Mouse (Mus musculus) stomach, embryonic 14.5 days (tissue): ENCODE measurements around the gene Isg20l2. TPM values are rescaled to one million over a fixed set of nuclear protein-coding genes. Genes with fewer than 3 reads are reported as not detected.
A peak's percentile ranks its signal among the peaks of the same experiment; 100 is the strongest.

Experiments used
- ATAC-seq: fragments of 200-750 bp; cut with Nextera tagmentation; 2 replicates; pipeline ENCODE4 v1.8.0; 2017; ENCODE audit warnings: low read depth, moderate TSS enrichment; ENCODE audit not compliant: insufficient number of reproducible peaks, insufficient read depth, low FRiP score
- H3K27ac ChIP-seq: fragments of 300-500 bp; sonication (generic); 2 replicates; pipeline ENCODE4 v1.5.1; 2014; ENCODE audit warnings: mild to moderate bottlenecking, low read length, moderate library complexity, mixed read lengths
- H3K27me3 ChIP-seq: fragments of 300-500 bp; sonication (generic); 2 replicates; pipeline ENCODE4 v1.6.1; 2014; ENCODE audit warnings: low read length, control low read depth, mixed read lengths; ENCODE audit not compliant: control insufficient read depth, insufficient read depth
- H3K36me3 ChIP-seq: fragments of 300-500 bp; sonication (generic); 2 replicates; pipeline ENCODE4 v1.6.1; 2014; ENCODE audit warnings: mild to moderate bottlenecking, control low read depth, low read length, moderate library complexity, mixed read lengths; ENCODE audit not compliant: control insufficient read depth, insufficient read depth
- H3K4me1 ChIP-seq: fragments of 300-500 bp; sonication (generic); 2 replicates; pipeline ENCODE4 v1.6.1; 2014; ENCODE audit warnings: low read length, control low read depth, mixed read lengths; ENCODE audit not compliant: control insufficient read depth, insufficient read depth
- H3K4me2 ChIP-seq: fragments of 300-500 bp; sonication (generic); replicated peaks from 2 replicates; pipeline ENCODE4 v1.6.1; 2014; ENCODE audit warnings: low read depth, low read length, control low read depth
- H3K4me3 ChIP-seq: fragments of 300-500 bp; sonication (generic); 2 replicates; pipeline ENCODE4 v1.5.1; 2014; ENCODE audit warnings: low read depth, low read length, control low read depth
- H3K9ac ChIP-seq: fragments of 300-500 bp; sonication (generic); replicated peaks from 2 replicates; pipeline ENCODE4 v1.6.1; 2014; ENCODE audit warnings: low read depth, mild to moderate bottlenecking, control low read depth, low read length, moderate library complexity, mixed read lengths
- H3K9me3 ChIP-seq: fragments of 300-500 bp; sonication (generic); 2 replicates; pipeline ENCODE4 v1.6.1; 2016; ENCODE audit warnings: low read depth, low read length, control low read depth; ENCODE audit not compliant: control insufficient read depth
- WGBS: fragments of 180-500 bp; shearing (Covaris S2); extraction: QIAGEN DNeasy Blood & Tissue Kit; methylation state at CpG from one replicate; pipeline ENCODE4 v1.1.7; 2014; 5-methylcytosine and 5-hydroxymethylcytosine counted together
- polyA plus RNA-seq: library from polyadenylated mRNA; unstranded; fragments of >200 nt; fragmentation: Nextera tagmentation; extraction: Ambion mirVana; gene quantifications from 2 replicates; pipeline ENCODE4 v1.2.1, GENCODE M21; 2014

Isg20l2 gene
- polyA plus RNA-seq, 1 experiment from 2014 or later, result 35.4 TPM

DNA sequence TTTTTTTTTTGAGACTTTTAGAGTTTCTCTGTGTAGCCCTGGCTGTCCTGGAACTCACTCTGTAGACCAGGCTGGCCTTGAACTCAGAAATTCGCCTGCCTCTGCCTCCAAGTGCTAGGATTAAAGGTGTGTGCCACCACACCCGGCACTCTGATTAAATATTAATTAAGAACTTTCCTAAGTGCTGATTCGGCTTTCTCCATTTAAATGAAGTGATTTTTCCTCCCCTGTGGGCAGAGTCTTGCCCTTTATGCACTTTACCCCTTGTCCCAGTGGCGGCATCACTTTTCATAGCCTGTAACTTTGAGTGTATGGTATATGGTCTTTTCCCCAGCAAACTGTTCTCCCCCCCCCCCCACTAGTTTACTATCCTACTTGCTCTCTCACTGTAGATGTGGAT, 5.1 kb downstream of the Isg20l2 start:
- no peak overlapping the region for H3K27ac ChIP-seq
- H3K36me3 ChIP-seq, result peaks cover 59% of the 10 kb centered on the region
- H3K27me3 ChIP-seq, result no peaks in the 10 kb centered on the region
- H3K9ac ChIP-seq, result no peak overlapping the region
- WGBS, result 78% methylated on average over 4 of the region's 4 CpGs
- peaks cover 15% of the 10 kb centered on the region for H3K4me1 ChIP-seq
- no peak for ATAC-seq
- H3K4me3 ChIP-seq, result no peak overlapping the region
- H3K9me3 ChIP-seq, result no peaks in the 10 kb centered on the region
- H3K4me2 ChIP-seq, result no peak overlapping the region

DNA sequence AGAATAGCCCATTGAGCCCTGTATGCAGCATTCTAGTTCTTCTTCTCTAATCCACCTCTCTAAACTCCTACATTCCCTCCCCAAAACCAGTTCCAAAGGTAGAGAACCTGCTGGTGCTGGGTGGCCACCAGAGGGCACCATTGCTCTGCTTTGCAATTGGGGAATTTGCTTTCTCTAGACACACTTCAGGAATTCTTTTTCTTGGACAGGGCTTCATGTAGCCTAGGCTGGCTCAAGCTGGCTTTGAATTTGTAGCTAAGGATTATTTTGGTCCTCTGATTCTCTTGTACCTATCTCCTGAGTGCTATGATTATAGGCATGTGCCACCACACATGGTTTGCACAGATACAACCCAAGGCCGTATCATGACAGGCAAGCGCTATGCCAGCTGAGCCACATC, 5.7 kb downstream of the Isg20l2 start:
- 94% methylated on average over 2 of the region's 2 CpGs for WGBS

DNA sequence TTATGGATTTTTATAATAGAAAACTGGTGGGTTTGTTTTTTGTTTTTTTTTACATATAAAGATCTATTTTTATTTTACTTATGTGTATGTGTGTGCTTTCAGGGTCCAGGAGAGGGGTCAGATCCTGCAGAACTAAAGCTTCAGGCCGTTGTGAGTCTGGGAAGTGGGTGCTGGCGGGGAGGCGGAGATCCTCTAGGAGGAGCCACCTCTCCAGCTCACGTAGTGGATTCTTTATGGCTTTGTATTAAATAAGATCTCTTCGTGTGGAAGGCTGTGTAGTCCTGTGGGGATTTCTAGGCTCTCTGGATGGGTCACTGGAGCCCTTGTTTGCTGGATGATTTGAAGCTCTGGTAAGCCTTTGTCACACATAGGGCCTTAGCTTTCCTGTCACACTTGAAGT, 10.5 kb downstream of the Isg20l2 start:
- no peak overlapping the region for H3K4me3 ChIP-seq
- 68% methylated on average over 5 of the region's 5 CpGs for WGBS
- H3K4me1 ChIP-seq, result 0 out of 2 replicates have a peak, but pooled peaks cover 3% of the 10 kb centered on the region
- H3K4me2 ChIP-seq, result no peak overlapping the region
- H3K9ac ChIP-seq, result no peak overlapping the region
- ATAC-seq, result no peak
- H3K9me3 ChIP-seq, result no peaks in the 10 kb centered on the region
- H3K27me3 ChIP-seq, result no peaks in the 10 kb centered on the region
- peaks cover 60% of the 10 kb centered on the region for H3K36me3 ChIP-seq
- no peak overlapping the region for H3K27ac ChIP-seq

More for the DNA sequence above, 5.7 kb downstream of the Isg20l2 start:
- Histone ChIP-seq H3K27me3 (no peaks in the 10 kb centered on the region), H3K27ac (no peak overlapping the region), H3K4me1 (peaks cover 15% of the 10 kb centered on the region), H3K9me3 (no peaks in the 10 kb centered on the region), H3K36me3 (peaks cover 62% of the 10 kb centered on the region), H3K4me3 (no peak overlapping the region), H3K4me2 (no peak overlapping the region), H3K9ac (no peak overlapping the region; the same call in 1 of the 2 replicates)
- ATAC-seq, result 0 out of 2 replicates have a peak, but pooled peaks have one; percentile 58

DNA sequence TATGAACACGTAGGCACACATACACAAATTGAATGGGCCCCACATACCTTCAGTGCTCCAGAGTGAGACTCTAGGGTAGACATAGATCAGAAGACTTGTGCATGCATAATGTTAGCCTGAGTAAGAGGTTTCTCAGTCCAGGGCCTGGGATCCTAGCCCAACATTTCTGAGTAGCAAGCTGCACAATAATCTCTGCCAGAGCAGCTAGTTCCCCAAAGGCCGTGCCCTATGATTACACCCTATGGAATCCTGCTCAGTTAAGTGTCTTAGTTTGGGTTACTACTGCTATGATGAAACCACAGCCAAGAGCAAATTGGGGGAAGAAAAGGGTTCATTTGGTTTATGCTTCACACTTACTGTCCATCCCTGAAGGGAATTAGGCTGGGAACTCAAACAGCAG, 12.4 kb downstream of the Isg20l2 start:
- Histone ChIP-seq H3K36me3 (peaks cover 50% of the 10 kb centered on the region), H3K27me3 (no peaks in the 10 kb centered on the region), H3K9me3 (no peaks in the 10 kb centered on the region), H3K9ac (no peak overlapping the region), H3K4me2 (no peak overlapping the region), H3K4me3 (no peak overlapping the region), H3K4me1 (peaks cover 14% of the 10 kb centered on the region), H3K27ac (no peak overlapping the region)
- no peak for ATAC-seq
- WGBS, result 92% methylated on average over 2 of the region's 2 CpGs

DNA sequence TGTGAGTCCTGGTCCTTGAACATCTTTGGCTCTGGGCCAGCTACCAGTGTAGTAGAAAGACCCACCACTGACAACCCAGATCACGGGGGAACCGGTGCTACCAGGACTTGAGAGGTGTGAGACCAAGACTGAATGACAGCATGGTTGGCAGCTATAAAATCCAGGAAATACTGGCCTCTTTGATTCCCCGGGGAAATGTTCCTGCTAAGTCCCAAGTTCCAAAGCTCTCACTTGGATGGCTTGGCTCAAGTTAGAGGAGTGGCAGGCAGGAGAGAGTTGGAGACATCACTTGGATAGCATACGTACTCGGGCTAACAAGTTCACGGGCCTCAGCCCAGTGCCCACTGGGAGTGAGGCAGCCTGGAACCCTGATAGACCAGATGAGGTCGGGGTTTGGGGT, 13.5 kb downstream of the Isg20l2 start:
- H3K4me1 ChIP-seq, result peaks cover 25% of the 10 kb centered on the region
- 80% methylated on average over 7 of the region's 7 CpGs for WGBS

DNA sequence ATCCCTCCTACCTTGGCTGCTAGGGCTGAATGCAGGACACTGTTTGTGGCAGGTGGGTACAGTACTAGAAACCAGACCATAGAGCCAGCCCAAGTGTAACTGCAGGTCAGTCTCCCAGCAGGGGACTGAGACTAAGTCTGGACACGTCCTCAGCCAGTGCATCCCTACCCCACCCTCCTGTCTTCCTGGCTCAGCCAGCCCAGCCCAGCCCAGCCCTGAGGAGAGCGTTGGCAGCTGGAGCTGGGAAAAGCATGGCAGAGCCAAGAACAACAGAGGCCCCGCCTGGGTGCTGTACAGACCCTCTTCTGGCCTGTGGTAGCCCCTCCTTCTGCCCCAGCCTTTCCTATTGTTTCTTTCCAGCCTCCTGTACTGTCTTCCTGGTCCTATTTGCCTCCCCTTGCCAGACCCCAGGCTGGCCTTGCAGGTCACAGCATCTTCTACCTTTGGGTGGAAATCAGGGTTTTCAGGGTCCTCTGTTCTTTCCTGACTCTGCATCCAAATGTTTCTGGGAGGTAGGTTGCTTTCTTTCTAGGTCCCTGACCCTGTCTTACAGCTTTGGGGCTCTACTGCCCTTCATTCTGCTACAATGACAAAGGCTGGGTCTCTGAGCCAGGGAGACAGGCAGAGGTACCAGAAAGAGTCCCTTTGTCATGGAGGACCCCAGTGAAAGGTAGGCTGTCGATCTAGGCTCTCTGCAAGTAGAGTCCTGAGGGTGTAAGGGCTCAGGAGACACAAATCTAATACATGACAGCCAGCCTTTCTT, 14.9 kb downstream of the Isg20l2 start:
- H3K27ac ChIP-seq, result no peak overlapping the region
- no peak overlapping the region for H3K4me3 ChIP-seq
- 38% methylated on average over 4 of the region's 4 CpGs for WGBS
- H3K4me1 ChIP-seq, result peaks cover 38% of the 10 kb centered on the region
- no peak overlapping the region for H3K4me2 ChIP-seq
- ATAC-seq, result peak; percentile 44; the same call in 1 of the 2 replicates
- H3K27me3 ChIP-seq, result no peaks in the 10 kb centered on the region
- H3K36me3 ChIP-seq, result peaks cover 26% of the 10 kb centered on the region
- H3K9me3 ChIP-seq, result no peaks in the 10 kb centered on the region
- no peak overlapping the region for H3K9ac ChIP-seq

More for the DNA sequence above, 13.5 kb downstream of the Isg20l2 start:
- ATAC-seq, result no peak
- Histone ChIP-seq H3K27ac (no peak overlapping the region), H3K4me2 (no peak overlapping the region), H3K27me3 (no peaks in the 10 kb centered on the region), H3K36me3 (peaks cover 40% of the 10 kb centered on the region), H3K9me3 (no peaks in the 10 kb centered on the region), H3K4me3 (no peak overlapping the region), H3K9ac (no peak overlapping the region)

DNA sequence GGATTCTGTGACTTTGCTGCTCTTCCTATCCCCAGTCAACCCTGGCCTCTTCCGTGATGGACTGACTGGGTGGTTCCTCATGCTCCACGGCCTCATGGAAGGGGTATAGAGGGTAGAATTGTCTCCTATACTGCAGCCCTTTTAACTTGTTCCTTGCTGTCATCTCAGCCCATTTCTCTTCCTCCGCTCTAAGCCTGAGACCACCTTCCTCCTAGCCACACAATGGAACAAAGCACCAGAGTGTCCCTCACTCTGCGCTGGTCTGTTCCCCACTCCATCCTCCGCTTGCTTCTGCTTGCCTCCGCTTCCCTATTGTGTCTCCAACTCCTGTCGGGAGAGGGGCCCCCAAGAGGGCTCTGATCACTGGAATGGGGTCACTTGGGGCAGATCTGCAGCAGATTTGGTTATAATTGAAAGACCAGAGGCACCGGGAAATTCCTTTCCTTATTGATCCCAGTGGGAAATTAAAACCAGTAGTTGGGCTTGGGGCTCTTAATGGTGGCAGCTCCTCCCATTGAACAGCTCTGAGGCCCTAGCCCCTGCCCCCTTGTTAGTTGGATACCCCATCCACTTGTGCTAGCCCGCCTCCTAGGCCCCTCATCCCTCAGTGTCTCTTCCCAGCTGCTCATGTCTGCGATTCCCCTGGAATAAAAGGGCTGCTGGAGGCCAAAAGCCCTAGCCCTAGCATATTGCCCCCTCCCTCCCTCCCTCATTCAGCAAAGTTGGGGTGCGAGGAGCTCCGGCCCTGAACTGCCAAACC, 15.8 kb downstream of the Isg20l2 start:
- no peak overlapping the region for H3K9ac ChIP-seq
- no peak overlapping the region for H3K4me3 ChIP-seq
- peaks cover 43% of the 10 kb centered on the region for H3K4me1 ChIP-seq
- no peak for ATAC-seq
- H3K27ac ChIP-seq, result no peak overlapping the region
- no peaks in the 10 kb centered on the region for H3K9me3 ChIP-seq
- 34% methylated on average over 12 of the region's 12 CpGs for WGBS
- peaks cover 19% of the 10 kb centered on the region for H3K36me3 ChIP-seq
- no peak overlapping the region for H3K4me2 ChIP-seq
- H3K27me3 ChIP-seq, result no peaks in the 10 kb centered on the region

DNA sequence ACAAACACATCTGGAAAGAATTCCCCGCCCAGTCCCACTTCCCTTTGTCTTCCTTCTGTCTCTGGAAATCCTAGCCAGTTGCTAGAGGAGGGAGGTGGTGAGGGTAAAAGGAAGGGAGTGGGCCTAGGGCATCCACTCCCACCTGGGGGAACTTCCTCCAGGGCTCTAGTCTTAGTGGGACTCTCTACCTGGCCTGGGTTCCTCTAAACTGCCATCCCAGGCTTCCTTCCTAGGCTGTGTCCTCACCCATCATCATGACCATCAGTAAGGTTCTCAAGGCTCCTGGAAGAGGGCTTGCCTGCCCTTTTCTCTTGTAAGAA, 16.4 kb downstream of the Isg20l2 start:
- no peak overlapping the region for H3K4me3 ChIP-seq
- H3K4me2 ChIP-seq, result no peak overlapping the region
- H3K36me3 ChIP-seq, result peaks cover 14% of the 10 kb centered on the region
- H3K9ac ChIP-seq, result no peak overlapping the region
- no peak overlapping the region for H3K27ac ChIP-seq
- ATAC-seq, result no peak
- 44% methylated on average over 1 of the region's 1 CpGs for WGBS
- H3K4me1 ChIP-seq, result peaks cover 45% of the 10 kb centered on the region
- H3K9me3 ChIP-seq, result no peaks in the 10 kb centered on the region
- H3K27me3 ChIP-seq, result no peaks in the 10 kb centered on the region
